Mouse (Mus musculus) testis, adult 2 months (tissue): Measurements from ENCODE around the gene Stx2.
A peak's percentile ranks its signal among the peaks of the same experiment; 100 is the strongest.

Experiments used
- CTCF ChIP-seq: fragments of 200-500 bp; IDR thresholded peaks from 2 replicates; pipeline ENCODE4 v1.5.1; 2012; ENCODE audit warnings: low read depth, mild to moderate bottlenecking, inconsistent platforms, low read length, moderate library complexity; ENCODE audit not compliant: control insufficient read depth, insufficient read depth, insufficient replicate concordance
- POLR2A ChIP-seq: fragments of 200-500 bp; IDR thresholded peaks from 2 replicates; pipeline ENCODE4 v1.6.1; 2012; ENCODE audit warnings: low read depth, mild to moderate bottlenecking, inconsistent platforms, low read length, moderate library complexity; ENCODE audit not compliant: control insufficient read depth

- no peak for TF ChIP-seq POLR2A
- peak; percentile 74; the same call in 1 of the 2 replicates for TF ChIP-seq CTCF
Observed at GRCm38 (mm10) chr5:128947093-128947492, 61.3 kb downstream of the Stx2 start.
